Mouse (Mus musculus) erythroblast, embryonic 14.5 days (primary cell): ENCODE results near the gene Ap1ar.

ENCODE experiments used
- GATA1 ChIP-seq: IDR thresholded peaks from 2 replicates; pipeline ENCODE4 v1.6.1; 2012; ENCODE audit warnings: low read length, inconsistent platforms, mixed read lengths
- TAL1 ChIP-seq: IDR thresholded peaks from 3 replicates; pipeline ENCODE4 v1.6.1; 2012; ENCODE audit warnings: low read length, inconsistent platforms, mixed read lengths

DNA sequence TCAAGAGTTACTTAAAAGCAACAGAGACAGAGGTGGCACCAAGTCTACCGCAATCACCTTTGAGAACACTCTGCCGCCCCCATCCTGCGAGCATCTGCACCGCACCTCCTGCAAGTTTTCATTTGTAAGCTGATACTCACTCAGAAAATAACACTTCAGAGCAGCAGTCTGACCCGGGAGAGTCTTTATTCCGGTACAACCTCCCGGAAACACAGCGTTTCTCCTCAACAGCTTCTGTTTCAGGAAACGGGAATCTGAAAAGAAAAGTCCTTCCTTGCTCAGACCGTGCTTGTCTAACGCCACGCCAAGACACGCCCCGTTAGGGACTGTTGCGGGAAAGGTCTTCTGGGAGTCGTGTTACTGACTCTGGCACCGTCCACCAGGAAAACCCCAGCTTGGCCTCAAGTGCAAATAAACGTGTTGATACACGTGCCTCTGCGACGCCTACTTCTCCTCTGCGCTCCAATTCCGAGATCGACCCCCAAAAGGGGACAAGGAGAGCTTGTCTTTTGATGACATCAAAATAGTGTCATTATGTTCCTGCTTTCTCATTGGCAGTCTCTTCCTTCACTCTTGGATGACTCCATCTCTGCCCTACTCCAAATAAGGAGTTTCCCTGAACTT lies 57.2 kb downstream of the Ap1ar start, which contains the start of gene Alpk1:
- no peak for TF ChIP-seq TAL1
- TF ChIP-seq GATA1 = no peak
